Mouse (Mus musculus): ENCODE measurements around the gene Galm. TPM values are rescaled to one million over a fixed set of nuclear protein-coding genes. Genes with fewer than 3 reads are reported as not detected.

Galm gene
- 13.0 and 13.4 TPM in 2 replicates for polyA plus RNA-seq (2015; fragmentation: Nextera tagmentation; extraction: Ambion mirVana)

DNA sequence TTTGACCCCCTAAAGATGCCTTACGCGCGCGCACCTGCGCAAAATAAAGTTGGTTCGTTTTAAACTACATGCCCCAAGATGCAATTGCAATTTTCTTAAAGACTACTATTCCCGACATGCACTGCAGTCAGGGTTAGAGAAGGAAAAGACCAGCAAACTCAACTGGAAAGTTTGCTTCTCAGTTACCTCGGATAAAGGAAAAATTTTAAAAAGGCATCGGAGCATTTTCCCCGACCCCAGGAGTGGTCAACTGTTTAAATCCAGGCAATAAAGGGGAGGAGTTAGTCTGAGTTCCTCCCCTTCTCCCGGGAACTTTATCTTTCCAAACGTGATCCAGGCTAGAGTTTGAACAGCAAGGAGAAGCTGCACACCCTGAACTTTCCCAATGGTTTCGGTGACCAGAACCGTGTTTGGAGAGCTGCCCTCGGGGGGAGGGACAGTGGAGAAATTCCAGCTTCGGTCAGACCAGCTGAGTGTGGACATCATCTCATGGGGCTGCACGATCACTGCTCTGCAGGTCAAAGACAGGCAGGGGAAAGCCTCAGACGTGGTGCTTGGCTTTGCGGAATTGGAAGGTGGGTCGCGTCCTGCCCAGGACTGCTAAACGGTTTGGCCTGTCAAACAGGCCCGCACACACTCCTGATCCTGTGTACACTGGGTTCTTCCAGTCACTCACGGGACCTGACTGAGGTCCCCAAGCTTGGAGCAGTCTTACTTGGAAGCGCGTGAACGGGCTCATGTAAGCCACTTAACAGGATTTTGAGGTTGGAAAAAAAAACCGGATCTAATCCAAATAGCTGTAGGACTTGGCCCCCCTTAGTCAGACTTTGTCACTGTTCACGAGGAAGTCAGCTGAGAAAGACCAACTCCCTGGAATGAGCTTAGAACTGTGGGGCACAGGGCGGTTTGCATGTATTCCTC lies at the start of gene Galm:
Galm (plus strand) TSS at position 141 of the 921 bp plus-strand sequence.
- H3K27me3 ChIP-seq = no peaks in the 10 kb centered on the region
- H3K9ac ChIP-seq = peak within 1 kb of the TSS; percentile 66
- peak within 1 kb of the TSS; percentile 62 for H3K4me3 ChIP-seq
- peak within 1 kb of the TSS; percentile 87 for H3K4me2 ChIP-seq
- peak within 1 kb of the TSS; percentile 87 for H3K27ac ChIP-seq
- WGBS = 3% methylated on average over 30 of the region's 30 CpGs
- peak; percentile 68 for ATAC-seq (replicated peaks; ENCODE audit: insufficient number of reproducible peaks, insufficient read depth, low FRiP score, low read depth)
- H3K9me3 ChIP-seq (replicated peaks) = no peaks in the 10 kb centered on the region
- peaks cover 19% of the 10 kb centered on the region for H3K4me1 ChIP-seq (replicated peaks)
- no peaks in the 10 kb centered on the region for H3K36me3 ChIP-seq

DNA sequence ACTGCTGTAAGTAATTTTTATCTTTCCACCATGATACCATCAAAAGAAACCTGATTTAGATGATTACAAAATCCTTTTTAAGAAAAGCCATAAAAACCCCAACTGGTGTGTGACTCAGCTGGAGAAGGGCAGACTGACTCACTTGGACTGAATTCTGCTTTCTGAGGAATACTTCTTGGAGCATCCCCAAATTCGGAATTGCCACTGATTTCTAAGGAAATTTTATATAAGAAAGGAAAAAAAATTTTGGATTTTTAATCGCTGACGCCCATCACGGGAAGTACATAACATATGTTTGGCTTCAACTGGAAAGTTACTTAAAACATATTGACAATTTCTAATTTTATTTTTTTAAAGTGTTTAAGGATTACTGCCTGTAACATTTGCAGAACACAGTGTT lies 48.5 kb upstream of the Galm start:
- ATAC-seq (replicated peaks; ENCODE audit: insufficient number of reproducible peaks, insufficient read depth, low FRiP score, low read depth) = no peak
- no peaks in the 10 kb centered on the region for H3K4me1 ChIP-seq (replicated peaks)
- H3K4me2 ChIP-seq = no peak overlapping the region
- no peak overlapping the region for H3K4me3 ChIP-seq
- H3K9me3 ChIP-seq (replicated peaks) = no peaks in the 10 kb centered on the region
- H3K27me3 ChIP-seq = no peaks in the 10 kb centered on the region
- no peaks in the 10 kb centered on the region for H3K36me3 ChIP-seq
- H3K9ac ChIP-seq = no peak overlapping the region
- no peak overlapping the region for H3K27ac ChIP-seq
- WGBS = 82% methylated on average over 4 of the region's 4 CpGs

DNA sequence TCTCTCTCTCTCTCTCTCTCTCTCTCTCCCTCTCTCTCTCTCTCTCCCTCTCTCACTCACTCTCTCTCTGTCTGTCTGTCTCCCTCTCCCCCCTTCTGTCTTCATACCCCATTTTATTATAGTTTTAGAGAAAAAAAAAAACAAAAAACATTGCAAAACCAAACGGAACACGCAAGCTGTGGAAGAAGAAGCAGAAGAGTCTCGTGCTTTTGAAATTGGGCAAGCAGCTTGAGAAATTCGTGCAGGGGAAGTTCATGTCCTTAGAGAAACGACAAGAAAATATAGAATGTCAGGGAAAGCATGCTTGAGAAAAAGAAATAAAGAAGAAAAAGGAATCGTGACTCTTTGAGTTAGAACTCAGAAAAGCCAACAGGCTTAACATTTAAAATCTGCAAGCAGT lies 44.0 kb upstream of the Galm start:
- H3K36me3 ChIP-seq = no peaks in the 10 kb centered on the region
- 70% methylated on average over 6 of the region's 6 CpGs for WGBS
- H3K4me1 ChIP-seq (replicated peaks) = no peaks in the 10 kb centered on the region
- no peaks in the 10 kb centered on the region for H3K9me3 ChIP-seq (replicated peaks)
- H3K4me2 ChIP-seq = no peak overlapping the region
- no peak overlapping the region for H3K27ac ChIP-seq
- H3K9ac ChIP-seq = no peak overlapping the region
- H3K4me3 ChIP-seq = no peak overlapping the region
- no peaks in the 10 kb centered on the region for H3K27me3 ChIP-seq
- ATAC-seq (replicated peaks; ENCODE audit: insufficient number of reproducible peaks, insufficient read depth, low FRiP score, low read depth) = no peak

DNA sequence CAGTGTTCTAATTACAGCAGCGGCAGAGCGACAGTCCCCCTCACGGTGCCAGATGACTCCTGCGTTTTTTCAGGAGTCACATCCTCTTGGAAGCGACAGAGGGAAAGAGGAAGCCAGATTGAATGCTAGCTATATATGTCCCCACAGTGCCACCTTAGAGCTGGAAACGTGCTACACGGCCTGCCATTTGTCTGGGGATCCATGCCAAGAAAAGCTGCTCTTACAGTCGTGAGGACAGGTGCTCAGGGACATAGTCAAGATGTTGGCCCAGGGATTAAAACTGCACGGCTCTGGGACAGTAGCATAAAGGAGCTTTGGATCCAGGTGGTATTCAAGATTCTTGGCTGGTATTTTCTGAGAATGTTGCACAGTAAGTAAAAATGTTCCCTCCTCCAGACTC lies 42.8 kb upstream of the Galm start:
- 34% methylated on average over 9 of the region's 9 CpGs for WGBS
- H3K4me2 ChIP-seq = no peak overlapping the region

DNA sequence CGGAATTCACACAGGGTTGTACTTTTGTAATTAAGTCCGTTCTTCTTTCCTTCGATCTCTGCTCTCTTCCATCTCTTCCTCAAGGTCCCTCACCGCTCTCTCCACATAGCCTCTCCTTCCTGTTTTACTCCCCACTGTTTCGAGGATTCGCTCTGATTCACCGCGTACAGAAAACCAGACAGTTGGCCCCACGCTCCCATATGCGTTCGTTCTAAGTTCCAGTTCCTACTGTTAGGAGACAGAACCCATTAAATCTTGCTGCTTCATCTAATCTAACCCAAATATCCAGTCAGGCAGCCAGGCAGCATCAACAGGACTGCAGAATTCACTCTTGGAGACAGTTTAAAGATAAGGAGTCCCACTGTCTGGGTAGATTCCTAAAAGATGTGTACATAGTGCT lies 40.7 kb upstream of the Galm start:
- no peak overlapping the region for H3K4me3 ChIP-seq
- ATAC-seq (replicated peaks; ENCODE audit: insufficient number of reproducible peaks, insufficient read depth, low FRiP score, low read depth) = no peak
- H3K4me1 ChIP-seq (replicated peaks) = no peaks in the 10 kb centered on the region
- H3K9ac ChIP-seq = no peak overlapping the region
- no peak overlapping the region for H3K4me2 ChIP-seq
- H3K27me3 ChIP-seq = no peaks in the 10 kb centered on the region
- H3K9me3 ChIP-seq (replicated peaks) = no peaks in the 10 kb centered on the region
- H3K36me3 ChIP-seq = no peaks in the 10 kb centered on the region
- H3K27ac ChIP-seq = no peak overlapping the region
- 85% methylated on average over 11 of the region's 11 CpGs for WGBS

More for the DNA sequence above, 42.8 kb upstream of the Galm start:
- Histone ChIP-seq H3K4me1 (replicated peaks) (no peaks in the 10 kb centered on the region), H3K4me3 (no peak overlapping the region), H3K9me3 (replicated peaks) (no peaks in the 10 kb centered on the region), H3K27me3 (no peaks in the 10 kb centered on the region), H3K9ac (no peak overlapping the region), H3K36me3 (no peaks in the 10 kb centered on the region), H3K27ac (peak overlapping the region; percentile 8; the same call in 1 of the 2 replicates)
- peak; percentile 58; the same call in 1 of the 2 replicates for ATAC-seq (replicated peaks; ENCODE audit: insufficient number of reproducible peaks, insufficient read depth, low FRiP score, low read depth)

DNA sequence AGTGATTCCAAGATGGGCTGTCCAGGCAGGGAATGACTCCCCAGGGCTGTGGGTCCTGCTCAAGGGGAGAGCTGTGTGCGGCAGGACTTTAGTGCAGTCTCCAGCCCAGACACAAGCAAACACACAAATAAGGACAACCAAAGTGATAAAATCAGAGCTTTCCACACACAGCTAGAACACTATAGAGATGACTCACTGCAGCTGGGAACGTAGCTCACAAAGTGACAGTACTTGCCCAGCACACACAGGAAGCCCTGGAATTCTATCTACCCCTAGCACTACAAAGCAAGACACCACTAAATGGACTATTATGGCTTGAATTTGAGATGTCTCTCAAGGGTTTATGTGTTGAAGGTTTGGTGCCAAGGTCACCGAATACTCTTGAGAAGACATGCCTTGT lies 39.1 kb upstream of the Galm start:
- no peaks in the 10 kb centered on the region for H3K4me1 ChIP-seq (replicated peaks)
- H3K4me2 ChIP-seq = no peak overlapping the region
- no peaks in the 10 kb centered on the region for H3K36me3 ChIP-seq
- WGBS = 74% methylated on average over 3 of the region's 3 CpGs
- no peak overlapping the region for H3K9ac ChIP-seq
- H3K9me3 ChIP-seq (replicated peaks) = no peaks in the 10 kb centered on the region
- H3K27ac ChIP-seq = no peak overlapping the region
- no peaks in the 10 kb centered on the region for H3K27me3 ChIP-seq
- H3K4me3 ChIP-seq = no peak overlapping the region
- no peak for ATAC-seq (replicated peaks; ENCODE audit: insufficient number of reproducible peaks, insufficient read depth, low FRiP score, low read depth)

DNA sequence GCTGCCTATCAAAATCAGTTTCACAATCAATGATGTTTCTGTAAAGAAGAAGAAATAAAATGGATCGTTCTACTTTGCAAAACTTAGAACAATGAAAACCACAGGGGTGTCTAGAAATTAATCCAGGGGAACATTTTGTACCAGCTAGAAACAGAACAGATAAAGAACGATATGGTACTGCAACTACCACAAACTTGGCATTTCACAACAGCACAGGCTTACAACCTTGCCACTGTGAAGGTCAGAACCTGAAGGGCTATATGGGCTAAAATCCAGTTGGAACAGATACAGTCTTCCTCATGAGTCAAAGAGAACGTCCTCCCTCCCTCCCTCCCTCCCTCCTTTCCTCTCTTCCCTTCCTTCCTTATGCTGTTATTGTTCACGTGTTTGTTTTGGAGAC lies 36.7 kb upstream of the Galm start:
- ATAC-seq (replicated peaks; ENCODE audit: insufficient number of reproducible peaks, insufficient read depth, low FRiP score, low read depth) = no peak
- 59% methylated on average over 4 of the region's 4 CpGs for WGBS
- H3K27ac ChIP-seq = no peak overlapping the region
- no peak overlapping the region for H3K4me2 ChIP-seq
- peaks cover 3% of the 10 kb centered on the region; the same call in 1 of the 2 replicates for H3K27me3 ChIP-seq
- H3K9ac ChIP-seq = no peak overlapping the region
- H3K9me3 ChIP-seq (replicated peaks) = no peaks in the 10 kb centered on the region
- no peak overlapping the region for H3K4me3 ChIP-seq
- peaks cover under 1% of the 10 kb centered on the region for H3K4me1 ChIP-seq (replicated peaks)
- H3K36me3 ChIP-seq = no peaks in the 10 kb centered on the region

DNA sequence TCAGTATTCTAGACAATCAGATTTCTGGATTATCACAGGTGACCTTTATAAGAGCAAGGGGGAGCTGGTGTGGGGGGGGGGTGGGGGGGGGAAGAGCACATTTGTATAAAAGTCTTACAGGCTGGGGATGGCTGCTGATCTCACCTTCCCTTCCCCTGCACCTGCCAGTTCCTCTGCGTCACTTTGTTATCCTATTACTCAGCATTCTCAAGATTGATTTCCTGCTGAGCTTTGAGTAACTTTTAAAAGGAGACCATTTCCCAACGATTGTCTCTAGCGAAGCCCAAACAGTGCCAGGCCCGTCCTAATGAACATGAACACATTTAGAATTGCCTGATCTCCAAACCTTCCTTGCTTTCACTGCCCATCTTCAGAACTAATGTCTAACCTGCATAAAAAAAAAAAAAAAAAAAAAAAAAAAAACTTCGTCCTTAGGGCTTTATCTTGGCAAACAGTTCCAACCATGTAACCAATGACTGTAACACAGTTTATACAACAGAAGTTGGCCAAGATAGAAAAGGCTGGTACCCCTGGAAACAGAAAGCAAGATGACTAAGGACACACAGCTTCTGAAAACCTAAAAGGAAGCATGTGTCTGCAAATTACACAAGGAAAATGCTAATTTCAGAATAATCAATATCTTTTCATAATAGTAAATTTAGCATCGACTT lies 35.3 kb upstream of the Galm start:
- 50% methylated on average over 6 of the region's 6 CpGs for WGBS

DNA sequence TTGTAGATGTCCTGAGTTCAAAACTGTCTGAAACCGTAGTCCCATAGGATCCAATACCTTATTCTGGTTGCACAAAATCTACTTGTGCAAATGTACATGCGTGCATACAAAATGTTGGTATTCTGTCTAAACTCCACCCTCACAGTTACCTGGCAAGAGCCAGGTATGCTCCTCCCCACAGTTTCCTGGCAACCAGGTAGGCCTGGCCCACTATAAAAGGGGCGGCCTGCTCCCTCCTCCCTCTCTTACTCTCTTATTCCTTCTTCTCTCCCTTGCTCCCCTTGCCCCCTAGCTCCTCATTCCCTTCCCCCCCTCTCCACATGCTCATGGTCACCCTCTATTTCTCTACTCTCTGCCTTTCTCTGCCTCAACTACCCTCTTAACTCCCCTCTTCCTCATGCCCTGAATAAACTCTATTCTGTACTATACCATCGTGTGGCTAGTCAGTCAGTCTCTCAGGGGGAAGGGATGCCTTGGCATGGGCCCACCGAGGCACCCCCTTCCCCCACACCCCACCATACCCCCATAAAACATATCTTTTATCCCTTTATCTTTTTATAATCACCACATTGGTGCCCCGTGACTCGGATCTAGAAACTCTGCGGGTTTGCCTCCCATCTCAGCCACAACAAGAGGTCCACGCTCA lies 31.9 kb upstream of the Galm start:
- peaks cover 3% of the 10 kb centered on the region; the same call in 1 of the 2 replicates for H3K27me3 ChIP-seq
- no peaks in the 10 kb centered on the region for H3K36me3 ChIP-seq
- 0 out of 2 replicates have a peak overlapping the region, but pooled peaks have one; percentile 7 for H3K9ac ChIP-seq
- 84% methylated on average over 9 of the region's 9 CpGs for WGBS
- no peak for ATAC-seq (replicated peaks; ENCODE audit: insufficient number of reproducible peaks, insufficient read depth, low FRiP score, low read depth)
- peak overlapping the region; percentile 56 for H3K4me2 ChIP-seq
- no peaks in the 10 kb centered on the region for H3K9me3 ChIP-seq (replicated peaks)
- H3K27ac ChIP-seq = no peak overlapping the region
- H3K4me3 ChIP-seq = peak overlapping the region; percentile 26
- H3K4me1 ChIP-seq (replicated peaks) = peaks cover 5% of the 10 kb centered on the region

More for the DNA sequence above, 35.3 kb upstream of the Galm start:
- ATAC-seq (replicated peaks; ENCODE audit: insufficient number of reproducible peaks, insufficient read depth, low FRiP score, low read depth) = no peak
- peaks cover 5% of the 10 kb centered on the region for H3K4me1 ChIP-seq (replicated peaks)
- H3K27me3 ChIP-seq = peaks cover 3% of the 10 kb centered on the region; the same call in 1 of the 2 replicates
- H3K4me3 ChIP-seq = no peak overlapping the region
- no peaks in the 10 kb centered on the region for H3K9me3 ChIP-seq (replicated peaks)
- H3K27ac ChIP-seq = no peak overlapping the region
- H3K9ac ChIP-seq = no peak overlapping the region
- no peaks in the 10 kb centered on the region for H3K36me3 ChIP-seq
- H3K4me2 ChIP-seq = no peak overlapping the region

DNA sequence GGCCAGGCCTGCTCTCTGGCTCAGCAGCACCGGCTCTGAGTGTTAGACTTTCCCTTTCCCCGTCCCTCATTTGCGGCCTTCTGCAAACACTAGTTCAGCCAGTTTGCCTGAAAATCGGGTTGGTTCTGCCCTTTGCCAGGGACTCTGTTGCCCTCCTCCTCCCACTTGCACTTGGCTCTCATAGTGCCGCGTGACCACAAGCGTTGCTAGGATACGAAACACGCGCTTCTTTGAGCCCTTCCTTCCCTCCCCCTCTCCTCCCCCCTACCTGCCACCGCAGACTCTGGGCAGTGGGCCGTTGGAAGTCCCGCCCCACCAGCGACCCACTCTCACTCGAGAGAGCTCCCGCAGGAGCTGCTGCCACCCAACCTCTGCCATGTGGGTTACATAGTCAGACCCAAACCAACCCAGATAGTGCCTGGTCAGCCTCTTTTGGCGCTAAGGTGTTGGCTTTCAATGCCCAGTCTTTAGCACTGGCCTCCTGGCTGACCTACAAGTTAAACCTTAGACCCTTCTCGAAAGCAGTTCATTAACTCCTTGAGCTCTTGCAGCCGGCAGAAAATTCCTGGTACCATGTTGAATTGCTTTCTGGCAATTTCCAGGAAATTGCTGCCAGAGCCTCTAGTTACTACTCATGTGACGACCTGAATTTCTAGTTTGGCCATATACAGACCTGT lies 31.1 kb upstream of the Galm start:
- Histone ChIP-seq H3K4me2 (peak overlapping the region; percentile 56), H3K9ac (0 out of 2 replicates have a peak overlapping the region, but pooled peaks have one; percentile 7), H3K9me3 (replicated peaks) (no peaks in the 10 kb centered on the region), H3K4me3 (peak overlapping the region; percentile 26), H3K27ac (no peak overlapping the region), H3K4me1 (replicated peaks) (peaks cover 5% of the 10 kb centered on the region), H3K27me3 (peaks cover 3% of the 10 kb centered on the region; the same call in 1 of the 2 replicates), H3K36me3 (no peaks in the 10 kb centered on the region)
- peak; percentile 69; the same call in 1 of the 2 replicates for ATAC-seq (replicated peaks; ENCODE audit: insufficient number of reproducible peaks, insufficient read depth, low FRiP score, low read depth)
- 23% methylated on average over 20 of the region's 20 CpGs for WGBS

Measured in heart, embryonic 15.5 days (tissue).